Mouse (Mus musculus) spleen, adult 10 weeks (tissue): ENCODE measurements around the gene Eef1g. TPM values are rescaled to one million over a fixed set of nuclear protein-coding genes. Genes with fewer than 3 reads are reported as not detected.

Experiments
- polyA plus RNA-seq: library from polyadenylated mRNA; stranded (reverse); fragments of 350-450 nt; fragmentation: Illumina TruSeq; extraction: RNeasy Lipid Tissue Mini Kit (QIAGEN cat#74804); gene quantifications from one replicate; pipeline ENCODE4 v1.2.3, GENCODE M21; 2015; ENCODE audit warnings: low replicate concordance; ENCODE audit not compliant: insufficient read depth

Eef1g gene
- polyA plus RNA-seq: 623 TPM

DNA sequence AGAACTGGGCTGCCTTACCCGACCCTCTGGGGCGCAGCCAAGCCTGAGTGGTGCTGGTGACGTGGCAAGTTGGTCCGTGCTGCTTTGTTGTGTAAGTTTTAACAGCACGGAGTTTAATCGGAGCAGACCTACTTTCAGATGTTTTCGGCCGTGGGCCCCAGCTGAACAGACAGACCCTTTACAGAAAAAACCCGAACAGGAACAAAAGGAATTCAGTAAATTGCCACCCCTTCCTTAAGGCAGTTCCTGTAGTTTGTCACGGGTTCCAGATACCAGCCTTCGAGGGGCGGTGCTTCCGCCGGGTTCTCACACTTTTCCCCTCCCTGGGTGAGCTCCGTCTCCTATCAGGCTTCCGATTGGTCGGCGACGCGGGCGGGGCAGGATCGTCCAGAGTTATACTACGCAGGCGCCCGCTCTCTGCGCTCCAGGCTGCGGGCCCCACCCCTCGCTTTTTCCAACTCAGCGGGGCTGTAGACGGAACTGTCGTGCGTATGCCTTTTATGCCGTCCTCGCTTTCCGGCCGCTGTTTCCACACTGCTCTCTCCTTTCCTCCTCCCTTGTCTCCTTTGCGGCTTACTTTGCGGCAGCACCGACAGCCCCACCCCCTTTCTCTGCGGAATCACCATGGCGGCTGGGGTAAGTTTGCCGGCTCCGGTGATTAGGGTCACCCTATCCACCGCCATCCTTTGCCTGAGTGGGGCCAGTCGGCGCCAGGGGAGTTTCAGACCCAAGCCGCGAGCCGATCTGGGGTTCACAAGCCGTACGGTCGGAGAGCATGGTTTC, at the start of gene Eef1g:
Eef1g (plus strand) TSS at position 452 of the 783 bp plus-strand sequence.

GRCm38 (mm10) chr19:8920073-8920736, 46.6 kb upstream of the Eef1g start, which contains the start of gene B3gat3:
Gene B3gat3 (plus strand): TSS chr19:8920374.

GRCm38 (mm10) chr19:8929224-8930088, 37.4 kb upstream of the Eef1g start, which contains the start of the genes Rom1 and Eml3:
Gene Rom1 (minus strand): TSS chr19:8929356.
Gene Eml3 (plus strand): TSS chr19:8929552.

DNA sequence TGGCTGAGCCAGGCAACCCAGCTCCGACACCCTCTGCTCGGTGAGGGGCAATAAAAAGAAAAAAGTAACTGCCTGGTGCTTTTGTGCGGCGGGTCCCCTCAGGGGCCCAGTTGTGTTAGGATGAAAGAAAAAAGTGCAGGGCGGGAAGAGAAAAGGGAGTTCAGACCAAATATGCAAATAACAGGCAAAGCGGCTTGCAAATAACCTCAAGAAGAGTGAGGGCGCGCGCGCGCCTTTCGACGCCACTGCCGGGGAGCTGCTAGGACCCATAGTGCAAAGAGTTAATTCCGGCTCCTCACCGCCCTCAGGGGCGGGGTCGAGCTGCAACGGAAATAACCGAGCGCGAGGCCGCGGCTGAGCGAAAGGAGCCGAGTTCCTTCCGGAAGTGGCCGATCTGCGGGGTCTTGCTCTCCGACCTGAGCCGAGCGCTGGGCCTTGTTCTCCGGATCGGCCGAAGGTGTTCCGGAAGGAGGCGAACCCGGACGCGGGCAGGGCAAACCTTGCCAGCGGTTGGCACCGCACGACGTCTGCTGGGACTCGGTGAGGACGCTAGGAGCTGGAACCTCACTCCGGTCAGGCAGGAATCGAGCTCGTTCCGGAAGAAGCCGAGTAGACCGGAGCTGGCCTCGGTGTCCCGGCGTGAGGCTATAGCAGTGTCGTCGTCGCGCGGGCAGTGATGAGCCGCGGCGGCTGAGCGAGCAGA, 25.2 kb upstream of the Eef1g start, which contains the start of gene Mta2:
Mta2 (plus strand) TSS at position 361 of the 703 bp plus-strand sequence.

DNA sequence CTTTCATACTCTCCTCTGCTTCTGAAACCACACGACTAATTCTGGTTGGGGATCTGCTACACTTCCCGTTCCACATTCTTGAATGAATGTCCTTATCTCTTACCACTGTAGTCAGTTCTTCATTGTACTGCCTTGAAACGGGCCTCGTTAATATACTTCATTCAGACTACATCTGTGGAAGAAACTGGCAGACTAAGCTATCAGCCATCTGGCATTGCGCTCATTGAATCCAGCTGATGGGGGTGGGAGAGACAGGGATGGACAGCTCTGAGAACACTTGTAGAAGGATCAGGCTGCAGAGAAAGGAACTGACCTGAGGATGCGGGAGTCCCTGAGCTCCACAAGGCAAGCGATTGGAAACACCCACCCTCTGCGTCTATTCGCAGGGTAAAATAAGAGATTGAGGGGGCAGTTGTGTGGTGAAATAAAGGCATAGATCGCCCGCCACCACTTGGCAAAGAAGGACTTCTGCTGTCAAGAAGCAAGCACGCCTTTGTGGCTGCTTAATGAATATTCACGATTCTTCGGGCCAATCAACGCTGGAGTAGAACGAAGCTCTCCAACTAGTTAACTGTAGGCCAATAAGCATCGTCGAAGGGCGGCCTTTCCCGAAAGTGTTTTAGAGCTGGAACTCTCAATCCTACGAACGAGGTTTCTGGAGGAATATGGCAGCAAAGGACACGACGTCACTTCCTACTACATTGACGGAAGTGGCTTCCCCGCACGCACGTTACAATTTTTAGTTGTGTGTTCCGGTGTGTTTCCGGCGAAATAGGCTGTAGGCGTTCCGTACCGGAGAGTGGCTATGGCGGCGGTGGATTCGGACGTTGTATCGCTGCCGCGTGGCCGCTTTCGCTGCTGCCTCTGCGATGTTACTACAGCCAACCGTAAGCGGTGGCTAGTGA, 13.5 kb upstream of the Eef1g start, which contains the start of gene Tut1:
Tut1 (plus strand) TSS at position 713 of the 905 bp plus-strand sequence.

DNA sequence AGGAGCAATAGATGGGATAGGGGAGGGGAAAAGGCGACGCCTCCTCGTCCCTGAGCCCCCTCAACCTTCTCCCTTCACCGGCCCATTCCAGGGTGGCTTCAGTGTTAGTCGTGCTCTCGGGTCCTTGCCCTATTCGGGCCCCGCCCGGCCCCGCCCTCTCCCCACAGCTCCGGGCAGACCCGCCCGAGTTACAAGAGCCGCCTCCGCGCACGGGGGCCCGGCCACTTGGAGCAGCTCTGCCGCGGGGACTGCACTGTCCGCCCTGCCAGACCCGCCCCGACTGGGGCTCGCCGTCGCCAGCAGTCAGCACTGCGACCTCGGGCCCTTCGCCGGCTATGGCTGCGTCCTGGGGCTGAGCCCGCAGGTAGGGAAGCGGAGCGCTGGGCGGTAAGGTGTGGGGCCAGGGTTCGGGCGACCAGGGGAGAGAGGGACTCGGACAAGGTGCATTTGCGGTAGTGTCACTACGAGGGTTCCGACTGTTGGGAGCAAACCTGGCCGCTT, 22.3 kb downstream of the Eef1g start, which contains the start of gene Ahnak:
Ahnak (plus strand) TSS at position 219 of the 501 bp plus-strand sequence.

Other genes with a start within 250 kb of the Eef1g start
- 149 TPM for gene Slc3a2, start 243.7 kb upstream of the Eef1g start, polyA plus RNA-seq
- gene Wdr74, start 231.2 kb upstream of the Eef1g start, polyA plus RNA-seq: 70.3 TPM
- gene 1700092M07Rik, start 226.3 kb upstream of the Eef1g start, polyA plus RNA-seq: not detected
- 145 TPM for gene Stx5a, start 225.6 kb upstream of the Eef1g start, polyA plus RNA-seq
- gene Nxf1, start 210.0 kb upstream of the Eef1g start, polyA plus RNA-seq: 395 TPM
- gene Tmem223, start 196.0 kb upstream of the Eef1g start, polyA plus RNA-seq: 36.9 TPM
- gene Tmem179b, start 192.6 kb upstream of the Eef1g start, polyA plus RNA-seq: 89.0 TPM
- gene Taf6l, start 180.6 kb upstream of the Eef1g start, polyA plus RNA-seq: 4.8 TPM
- gene Polr2g, start 168.5 kb upstream of the Eef1g start, polyA plus RNA-seq: 131 TPM
- gene Zbtb3, start 164.5 kb upstream of the Eef1g start, polyA plus RNA-seq: 3.1 TPM
- 67.2 TPM for gene Ttc9c, start 147.7 kb upstream of the Eef1g start, polyA plus RNA-seq
- 172 TPM for gene Hnrnpul2, start 147.0 kb upstream of the Eef1g start, polyA plus RNA-seq
- not detected for gene AC129217.1, start 137.3 kb upstream of the Eef1g start, polyA plus RNA-seq
- gene Bscl2, start 129.6 kb upstream of the Eef1g start, polyA plus RNA-seq: 33.6 TPM
- gene Gng3, start 127.8 kb upstream of the Eef1g start, polyA plus RNA-seq: 0.14 TPM
- gene Lrrn4cl, start 116.3 kb upstream of the Eef1g start, polyA plus RNA-seq: 0.33 TPM
- 103 TPM for gene Ubxn1, start 95.5 kb upstream of the Eef1g start, polyA plus RNA-seq
- gene Uqcc3, start 86.1 kb upstream of the Eef1g start, polyA plus RNA-seq: 14.9 TPM
- gene Lbhd1, start 83.3 kb upstream of the Eef1g start, polyA plus RNA-seq: 85.8 TPM
- gene Gm49403, start 83.1 kb upstream of the Eef1g start, polyA plus RNA-seq: not detected
- gene 1810009A15Rik, start 78.2 kb upstream of the Eef1g start, polyA plus RNA-seq: 31.6 TPM
- gene Gm49416, start 78.1 kb upstream of the Eef1g start, polyA plus RNA-seq: not detected
- gene Ints5, start 74.0 kb upstream of the Eef1g start, polyA plus RNA-seq: 8.5 TPM
- 156 TPM for gene Ganab, start 69.0 kb upstream of the Eef1g start, polyA plus RNA-seq
- 44.8 TPM for gene B3gat3, start 46.7 kb upstream of the Eef1g start, polyA plus RNA-seq
- gene Rom1, start 37.7 kb upstream of the Eef1g start, polyA plus RNA-seq: 3.7 TPM
- gene Eml3, start 37.5 kb upstream of the Eef1g start, polyA plus RNA-seq: 68.8 TPM
- 192 TPM for gene Mta2, start 25.2 kb upstream of the Eef1g start, polyA plus RNA-seq
- gene Tut1, start 13.2 kb upstream of the Eef1g start, polyA plus RNA-seq: 24.7 TPM
- 88.3 TPM for gene Ahnak, start 22.2 kb downstream of the Eef1g start, polyA plus RNA-seq
- not detected for gene Scgb1a1, start 120.9 kb downstream of the Eef1g start, polyA plus RNA-seq
- 23.5 TPM for gene Asrgl1, start 168.6 kb downstream of the Eef1g start, polyA plus RNA-seq